Mouse (Mus musculus) kidney, postnatal 36 days (tissue): ENCODE results near the gene Mroh2a.
"Not testable (repeated sequence)": the region's sequence is repeated elsewhere in the genome, so short reads cannot be mapped to it uniquely, and the experiment has no call there.

Experiments used
- DNase-seq, 2 experiments: peaks; one replicate each; pipeline ENCODE4 v3.0.0; 2021 to 2022; ENCODE audit warnings: mixed read lengths in 2 of 2

Gene Mroh2a

DNA sequence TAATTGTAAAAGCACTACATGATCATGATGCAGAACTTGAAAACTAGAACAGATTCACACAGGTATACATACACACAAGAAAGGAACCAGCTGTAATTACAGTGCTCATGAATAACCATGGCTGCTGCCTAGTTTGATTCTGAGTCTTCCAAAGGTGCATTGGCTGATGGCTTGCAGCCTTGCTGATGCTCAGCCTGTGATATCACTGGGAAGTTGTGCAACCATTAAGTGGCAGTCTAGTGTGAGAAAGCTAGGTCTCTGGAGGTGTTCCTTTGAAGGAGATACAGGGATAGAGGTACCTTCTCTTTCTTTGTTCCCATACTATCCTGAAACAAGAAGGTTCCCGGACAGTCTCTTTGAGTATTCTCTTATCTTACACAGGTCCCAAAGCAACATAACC lies 7.7 kb upstream of the Mroh2a start:
- DNase-seq = no peak

DNA sequence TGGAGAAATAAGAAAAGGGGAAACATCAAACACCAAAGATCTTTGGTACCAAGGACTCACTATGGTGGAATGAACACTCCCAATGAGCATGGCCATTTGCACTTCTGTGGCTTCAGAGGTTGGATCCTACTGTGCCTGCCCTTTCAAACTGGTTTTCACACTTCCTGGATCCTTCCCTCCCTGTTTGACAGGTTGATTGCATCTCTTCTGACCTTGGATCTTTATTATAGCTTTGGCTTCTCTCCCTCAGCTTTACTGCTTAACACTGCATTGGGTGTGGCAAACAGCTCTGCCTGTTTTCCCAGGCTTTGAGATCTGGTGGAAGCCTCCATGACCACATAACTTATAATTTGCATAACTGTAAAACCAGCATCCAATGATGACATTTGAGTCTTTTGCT lies 6.5 kb upstream of the Mroh2a start:
- DNase-seq = no peak

DNA sequence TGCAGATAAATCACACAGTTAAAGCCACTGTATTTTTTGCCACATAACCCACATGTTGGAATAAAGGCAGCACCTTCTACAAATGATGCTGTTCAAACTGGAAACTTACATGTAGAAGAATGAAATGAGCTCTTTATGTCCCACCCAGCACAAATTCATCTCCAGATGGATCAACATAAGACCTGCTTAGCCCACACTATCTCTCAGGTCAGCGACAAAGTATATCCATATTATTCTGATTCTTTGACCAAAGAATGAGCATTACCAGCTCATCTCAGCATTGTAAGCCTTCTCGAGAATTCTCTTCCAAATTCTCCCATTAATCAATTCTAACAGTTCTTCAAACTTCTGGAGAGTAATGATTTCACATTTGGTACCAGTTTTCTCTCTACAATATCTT lies 4.6 kb upstream of the Mroh2a start:
- no peak for DNase-seq

DNA sequence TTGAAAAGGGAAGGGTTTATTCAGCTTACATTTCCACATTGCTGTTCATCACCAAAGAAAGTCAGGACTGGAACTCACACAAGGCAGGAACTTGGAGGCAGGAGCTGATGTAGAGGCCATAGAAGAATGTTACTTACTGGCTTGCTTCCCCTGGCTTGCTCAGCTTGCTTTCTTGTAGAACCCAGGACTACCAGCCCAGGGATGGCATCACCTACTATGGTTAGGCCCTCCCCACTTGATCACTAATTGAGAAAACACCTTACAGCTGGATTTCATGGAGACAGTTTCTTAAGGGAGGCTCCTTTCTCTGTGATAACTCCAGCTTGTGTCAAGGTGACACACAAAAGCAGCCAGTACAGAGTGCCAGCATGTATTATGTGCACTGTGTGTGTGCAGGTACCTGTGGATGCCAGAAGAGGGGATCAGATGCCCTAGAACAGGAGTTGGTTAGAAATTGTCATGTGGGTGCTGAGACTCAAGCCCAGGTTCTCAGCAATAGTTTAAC lies 3.7 kb upstream of the Mroh2a start:
- DNase-seq = not testable (repeated sequence)

DNA sequence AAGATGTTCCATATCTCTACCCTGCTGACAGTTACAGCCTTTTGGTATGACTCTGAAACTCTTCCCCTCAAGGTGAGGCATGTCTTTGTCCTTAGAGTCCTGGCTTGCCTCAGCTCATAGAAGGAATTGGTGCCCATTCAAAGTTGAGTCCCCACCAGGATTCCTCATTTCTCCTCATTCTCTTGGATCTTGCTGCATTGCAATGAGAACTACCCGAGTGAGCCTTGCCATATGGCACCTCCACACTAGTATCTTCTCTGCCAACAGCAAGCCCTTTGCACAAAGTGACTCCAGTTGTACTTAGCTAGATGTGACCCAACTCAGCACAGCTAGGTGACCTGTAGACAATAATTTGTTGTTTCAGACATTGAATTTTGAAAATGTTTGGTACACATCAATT lies 3.2 kb upstream of the Mroh2a start:
- no peak for DNase-seq

DNA sequence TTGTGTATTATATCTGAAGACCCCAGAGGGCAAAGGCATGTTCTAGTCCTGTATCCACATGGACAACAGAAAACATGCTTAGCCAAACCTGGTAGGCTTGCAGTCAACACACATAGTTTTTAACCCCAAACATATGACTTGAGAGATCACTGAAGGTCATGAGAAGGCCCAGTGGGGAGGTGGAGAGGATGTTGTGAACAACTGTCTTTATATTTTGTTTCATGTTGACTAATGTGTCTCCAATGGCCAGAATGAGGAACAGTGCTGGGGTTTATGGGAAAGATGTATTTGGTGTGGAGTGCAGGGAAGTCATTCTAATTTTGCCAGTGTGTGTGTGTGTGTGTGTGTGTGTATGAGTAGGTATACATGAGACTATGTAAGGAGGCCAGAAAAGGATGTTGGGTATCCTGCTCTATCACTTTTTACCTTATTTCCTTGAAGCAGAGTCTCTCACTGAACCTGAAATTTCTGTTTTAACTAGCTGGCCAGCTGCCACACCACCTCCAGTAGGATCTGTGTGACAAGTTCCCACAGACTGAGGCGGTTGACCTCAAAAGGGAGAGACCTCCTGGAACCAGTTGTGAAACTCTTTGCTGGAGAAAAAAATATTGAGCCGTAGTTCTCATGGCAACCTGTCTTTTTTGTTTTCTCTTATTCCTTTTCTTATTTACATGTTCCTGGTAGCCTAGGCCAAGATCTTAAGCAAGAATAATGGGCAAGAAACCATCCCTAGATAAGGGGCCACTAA lies 2.6 kb upstream of the Mroh2a start:
- DNase-seq = peak; percentile 46 to 69

DNA sequence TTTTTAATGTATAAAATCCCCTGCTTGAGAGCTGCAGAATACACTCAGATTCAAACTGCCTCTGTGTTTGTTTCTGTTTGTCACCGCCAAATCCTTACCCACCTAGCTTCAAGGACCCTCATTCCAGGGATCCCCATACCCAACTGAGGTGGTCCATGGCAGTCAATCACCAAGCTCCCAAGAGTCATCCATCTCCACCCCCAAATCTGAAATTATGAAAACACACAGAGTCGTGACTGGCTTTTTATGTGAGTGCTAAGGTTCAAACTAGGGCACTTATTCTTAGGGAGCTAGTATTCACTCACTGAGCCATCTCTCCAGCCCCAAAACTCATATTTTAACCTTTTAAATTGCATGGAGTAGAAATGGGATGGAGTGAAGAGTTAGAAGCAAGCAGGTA lies 1.5 kb upstream of the Mroh2a start:
- not testable (repeated sequence) for DNase-seq

DNA sequence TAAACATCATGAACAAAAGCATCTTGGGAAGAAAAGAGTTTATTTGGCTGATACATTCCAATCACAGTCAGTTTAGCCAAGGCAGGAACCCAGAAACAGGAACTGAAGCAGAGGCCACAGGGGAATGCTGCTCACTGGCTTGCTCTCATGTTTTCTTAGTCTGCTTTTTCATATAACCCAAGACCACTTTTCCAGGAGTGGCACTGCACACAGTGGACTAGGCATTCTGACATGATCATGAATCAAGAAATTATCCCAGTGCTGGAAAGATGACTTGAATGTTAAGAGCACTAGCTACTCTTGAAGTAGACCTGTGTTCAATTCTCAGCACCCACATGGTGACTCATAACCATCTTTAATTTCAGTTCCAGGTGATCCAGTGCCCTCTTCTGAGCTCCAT lies 1.0 kb upstream of the Mroh2a start:
- no peak for DNase-seq

DNA sequence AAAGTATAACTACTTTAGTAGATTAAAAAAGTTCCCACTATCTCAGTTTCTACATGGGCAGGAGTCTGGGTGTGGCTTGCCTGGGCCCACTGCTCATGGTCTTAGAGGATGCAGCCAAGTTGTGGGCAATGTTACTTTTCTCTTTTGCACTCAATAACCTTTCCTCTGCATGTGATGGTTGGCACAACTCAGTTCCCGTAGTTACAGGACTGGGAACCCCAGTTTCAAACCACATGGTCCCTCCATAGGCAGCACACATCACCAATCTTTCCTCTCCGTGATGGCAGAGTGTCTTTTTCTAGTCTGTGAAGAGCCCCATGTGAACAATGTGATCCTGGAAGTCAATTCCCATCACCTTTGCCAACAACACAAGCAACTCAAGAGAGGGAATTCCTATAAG lies 696 bp downstream of the Mroh2a start:
- DNase-seq = peak in 1 of 2 experiments; percentile 2

DNA sequence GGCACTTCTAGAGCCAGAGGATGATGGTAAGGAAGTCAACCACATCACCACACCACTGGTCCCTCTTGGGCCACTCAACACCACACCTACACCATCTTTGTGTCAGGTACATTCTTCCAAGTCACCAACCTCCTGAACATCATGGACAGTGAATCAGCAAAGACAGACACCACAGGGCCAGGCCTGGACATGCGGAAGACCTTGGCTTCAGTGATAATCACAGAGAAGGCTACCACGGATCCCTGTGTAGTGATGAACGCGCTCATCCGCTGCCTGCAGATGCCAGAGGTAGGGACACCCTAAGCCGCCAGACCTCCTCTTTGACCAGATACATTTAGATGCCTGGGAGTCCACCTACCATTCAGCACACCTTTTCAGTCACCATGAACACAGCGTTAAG lies 1.3 kb downstream of the Mroh2a start:
- DNase-seq = peak in 1 of 2 experiments; percentile 8

DNA sequence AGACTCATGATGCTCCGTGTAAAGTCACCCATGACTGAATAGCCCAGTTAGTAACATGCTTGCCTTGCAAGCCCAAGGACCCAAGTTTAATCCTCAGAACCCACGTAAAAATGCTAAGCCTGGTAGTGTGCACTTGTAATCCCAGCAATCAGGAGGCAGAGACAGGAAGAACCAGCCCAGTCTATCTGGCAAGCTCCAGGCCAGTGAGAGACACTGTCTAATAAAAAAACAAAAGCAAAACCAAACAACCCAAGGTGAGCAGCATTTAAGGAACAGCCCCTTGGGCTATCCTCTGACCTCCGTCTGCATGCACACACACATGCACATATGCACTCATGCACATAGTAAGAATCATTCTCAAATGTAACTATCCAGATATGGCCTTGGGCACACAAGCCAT lies 2.8 kb downstream of the Mroh2a start:
- DNase-seq = no peak

DNA sequence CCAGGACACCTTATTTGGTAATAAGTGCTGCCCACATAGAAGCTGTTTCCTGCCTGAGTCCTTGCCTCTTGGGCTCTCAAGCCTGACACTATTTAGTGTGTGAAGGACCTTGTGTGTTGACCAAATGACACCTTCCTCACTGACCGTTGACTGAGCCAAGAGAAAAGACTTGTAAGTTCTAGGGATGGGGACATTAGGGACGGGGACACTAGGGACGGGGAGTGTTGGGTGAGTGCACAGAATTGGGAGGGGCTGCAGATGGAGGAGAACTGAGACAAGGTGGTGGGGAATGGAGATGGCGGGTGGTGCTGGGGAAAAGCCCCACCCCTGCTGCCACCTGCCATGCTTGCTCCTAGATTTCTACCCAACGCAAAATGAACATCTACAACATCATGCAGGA lies 3.2 kb downstream of the Mroh2a start:
- no peak for DNase-seq

DNA sequence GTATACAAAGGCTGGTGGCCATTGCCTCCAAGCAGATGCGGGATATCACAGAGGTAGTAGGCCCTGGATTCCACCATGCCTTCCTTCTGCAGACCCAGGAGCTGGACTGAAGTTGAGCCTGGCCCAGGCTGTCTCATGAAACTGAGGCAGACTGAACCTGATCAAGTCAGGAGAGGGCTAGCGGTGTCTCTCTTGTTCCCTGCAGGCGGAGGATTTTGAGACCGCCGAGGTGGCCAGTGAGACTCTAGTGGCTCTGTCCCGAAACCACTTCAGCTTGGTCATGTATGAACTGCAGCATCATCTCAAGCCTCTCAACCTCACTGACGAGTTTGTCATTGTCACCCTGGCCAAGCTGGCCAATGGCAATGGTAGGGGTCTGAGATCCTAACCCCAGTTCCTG lies 3.6 kb downstream of the Mroh2a start:
- no peak for DNase-seq

DNA sequence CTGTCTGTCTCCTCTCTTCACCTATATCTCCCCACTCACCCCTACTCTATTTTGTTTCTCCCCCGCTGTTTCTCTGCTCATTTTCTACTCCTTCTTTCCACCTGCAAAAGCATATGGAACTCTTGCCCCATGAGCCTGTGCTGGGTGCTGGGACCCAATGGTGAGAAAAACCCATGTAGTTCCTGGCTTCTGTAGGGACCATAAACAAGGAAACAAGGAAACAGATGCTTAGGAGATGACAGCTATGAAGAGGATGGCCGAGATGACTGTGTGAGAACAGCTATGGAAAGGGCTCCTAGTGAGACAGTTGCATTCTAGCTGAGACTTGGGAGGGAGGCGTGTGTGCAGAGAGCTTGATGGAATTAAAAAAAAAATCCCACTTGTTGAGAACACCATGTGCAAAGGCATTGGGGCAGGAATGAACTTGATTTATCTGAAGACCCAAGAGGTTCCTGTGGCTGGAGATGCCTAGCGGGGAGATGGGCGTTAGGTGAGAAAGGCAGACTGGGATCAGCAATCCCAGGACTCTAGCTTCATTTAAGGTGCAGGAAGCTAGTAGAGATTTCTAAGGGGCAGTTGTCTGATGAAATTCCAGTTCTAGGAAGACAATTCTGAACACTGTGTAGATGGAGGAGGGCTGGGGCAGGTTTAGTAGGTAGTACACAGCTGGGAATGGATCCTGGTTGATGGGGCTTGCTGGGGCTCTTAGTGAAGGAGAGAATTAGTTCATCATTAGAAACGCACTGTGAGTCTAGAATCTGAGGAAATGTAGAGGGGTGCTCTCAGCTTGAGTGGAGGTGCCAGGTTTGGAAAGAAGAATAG lies 4.4 kb downstream of the Mroh2a start:
- no peak for DNase-seq

DNA sequence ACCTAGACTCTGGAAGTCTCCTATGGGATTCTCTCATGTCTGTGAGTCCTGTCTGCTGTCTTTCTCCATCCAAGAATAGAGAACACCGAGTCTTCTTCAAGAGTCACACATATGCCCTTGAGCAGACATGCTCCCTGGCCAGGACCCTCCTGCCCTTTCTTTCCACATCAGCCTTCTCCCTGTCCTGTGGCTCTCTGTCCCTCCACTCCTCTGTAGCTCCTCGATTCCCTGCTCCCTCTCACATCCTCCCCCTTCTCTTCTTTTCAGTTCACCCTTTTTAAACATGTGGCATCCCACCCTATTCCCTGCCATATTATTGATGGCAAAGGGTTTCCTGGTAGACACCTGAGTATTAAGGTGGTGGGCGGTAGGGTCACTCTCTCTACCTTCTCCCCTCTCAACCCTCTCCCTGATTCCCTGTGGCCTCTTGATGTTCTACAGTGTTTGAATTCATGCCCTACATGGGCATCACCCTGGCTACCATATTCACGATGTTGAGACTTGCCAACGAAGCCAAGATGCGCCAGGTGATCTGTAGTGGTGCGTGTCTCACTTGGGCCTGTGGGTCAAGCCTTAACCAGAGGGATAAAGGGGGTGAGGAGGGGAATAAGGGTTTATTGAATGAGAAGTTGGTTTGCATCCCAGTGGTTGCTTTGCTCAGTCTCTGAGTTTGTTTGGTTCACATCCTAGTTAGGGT lies 5.2 kb downstream of the Mroh2a start:
- DNase-seq = no peak

DNA sequence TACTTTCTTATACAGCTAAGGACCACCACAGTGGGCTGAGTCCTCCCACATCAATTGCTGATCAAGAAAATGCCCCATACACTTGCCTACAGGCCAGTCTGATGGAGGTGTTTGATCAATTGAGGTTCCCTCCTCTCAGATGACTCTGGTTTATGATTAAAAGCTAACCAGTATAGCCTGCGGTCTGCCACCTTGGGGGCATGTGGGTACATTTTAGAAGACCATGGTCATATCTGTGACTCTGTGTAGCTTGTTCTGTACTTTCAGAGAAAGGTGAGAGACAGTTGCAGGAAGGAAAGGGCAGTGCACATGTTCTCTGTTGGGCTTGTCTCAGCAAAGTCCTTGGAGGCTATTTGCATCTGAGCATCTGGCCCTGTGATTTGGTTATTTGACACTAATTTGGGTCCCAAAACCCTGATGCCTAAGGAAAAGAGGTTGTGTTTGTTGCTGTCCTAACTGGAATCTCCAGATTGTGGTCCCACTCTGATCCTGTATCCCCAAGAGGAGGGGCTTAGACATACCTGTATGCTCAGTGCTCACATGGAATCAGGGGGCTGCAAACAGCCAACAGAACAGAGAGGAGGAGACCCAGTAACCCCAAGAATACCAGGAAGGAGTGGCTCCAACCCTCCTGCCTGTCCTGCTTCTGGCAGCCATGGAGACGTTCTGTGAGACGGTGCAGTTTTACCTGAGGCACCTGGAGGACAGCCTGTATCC lies 6.0 kb downstream of the Mroh2a start:
- DNase-seq = no peak

DNA sequence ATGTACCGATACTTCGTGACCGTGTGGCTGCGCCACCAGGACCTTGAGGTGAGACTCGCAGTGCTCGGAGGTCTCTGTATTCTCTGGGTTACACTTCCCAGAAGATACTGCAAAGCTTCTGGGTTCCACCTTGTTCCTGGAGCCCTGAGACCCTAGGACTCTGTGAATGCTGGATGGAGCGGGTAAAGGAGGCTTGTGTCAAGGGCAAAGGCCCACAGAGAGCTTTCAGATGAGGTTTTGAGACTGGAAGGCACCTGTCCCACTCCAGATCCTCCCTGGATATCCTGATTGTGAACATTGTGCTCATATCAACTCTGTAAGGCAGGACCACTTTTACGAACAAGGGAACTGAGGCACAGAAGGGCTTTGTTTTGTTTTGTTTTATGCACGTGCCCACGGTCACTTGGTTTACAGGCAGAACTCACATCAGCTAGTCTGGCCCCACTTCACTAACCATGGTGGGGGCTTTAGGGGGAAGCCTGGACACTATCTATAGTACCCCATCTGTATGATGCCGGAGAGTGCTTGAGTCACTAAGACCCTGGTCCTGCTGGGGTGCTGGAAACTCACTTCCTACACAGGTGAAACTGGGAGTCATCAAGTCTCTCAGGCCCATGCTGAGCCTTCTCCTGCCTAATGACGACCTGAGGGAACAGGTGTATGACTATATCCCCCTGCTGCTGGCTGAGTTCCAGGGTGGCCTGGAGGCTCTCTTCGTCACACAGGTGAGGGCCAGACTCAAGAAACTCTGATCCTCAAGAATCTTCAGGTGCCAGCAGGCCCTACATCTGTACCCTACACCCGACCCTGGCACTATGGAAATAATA lies 6.8 kb downstream of the Mroh2a start:
- DNase-seq = peak in 1 of 2 experiments; percentile 27

DNA sequence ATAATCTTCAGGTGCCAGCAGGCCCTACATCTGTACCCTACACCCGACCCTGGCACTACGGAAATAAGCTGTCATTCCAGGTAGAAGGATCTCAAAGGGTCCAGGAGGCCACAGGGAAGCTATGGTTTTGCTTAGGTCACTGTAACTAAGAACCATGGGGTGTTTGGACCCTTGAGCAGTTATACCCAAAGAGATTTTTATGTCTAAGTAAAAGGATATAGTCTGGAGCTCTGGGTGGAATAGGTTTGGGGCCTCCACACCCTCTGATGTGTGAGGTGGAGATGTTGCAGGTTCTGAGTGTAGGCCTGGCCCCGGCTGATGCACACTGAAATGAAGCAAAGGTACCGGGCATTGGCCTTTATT lies 7.4 kb downstream of the Mroh2a start:
- DNase-seq = no peak

DNA sequence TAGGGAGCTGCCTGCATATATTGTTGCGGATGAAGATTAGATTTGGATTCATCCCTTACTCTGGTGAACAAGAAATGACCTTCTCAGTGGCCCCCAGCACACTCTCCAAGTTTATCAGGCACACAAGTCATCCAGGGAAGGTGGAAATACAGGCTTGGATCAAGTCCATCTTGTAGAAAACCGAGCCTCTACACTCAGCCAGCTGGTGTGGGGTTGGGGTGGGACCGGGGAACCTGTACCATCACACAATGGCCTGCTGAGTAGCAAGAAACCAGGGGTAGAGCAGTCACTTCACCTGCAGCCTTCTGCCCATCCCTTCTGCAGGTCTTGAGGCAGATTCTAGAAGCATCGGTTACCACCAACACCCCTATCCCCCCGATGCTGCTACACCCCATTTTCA lies 7.9 kb downstream of the Mroh2a start:
- peak in 1 of 2 experiments; percentile 10 for DNase-seq

DNA sequence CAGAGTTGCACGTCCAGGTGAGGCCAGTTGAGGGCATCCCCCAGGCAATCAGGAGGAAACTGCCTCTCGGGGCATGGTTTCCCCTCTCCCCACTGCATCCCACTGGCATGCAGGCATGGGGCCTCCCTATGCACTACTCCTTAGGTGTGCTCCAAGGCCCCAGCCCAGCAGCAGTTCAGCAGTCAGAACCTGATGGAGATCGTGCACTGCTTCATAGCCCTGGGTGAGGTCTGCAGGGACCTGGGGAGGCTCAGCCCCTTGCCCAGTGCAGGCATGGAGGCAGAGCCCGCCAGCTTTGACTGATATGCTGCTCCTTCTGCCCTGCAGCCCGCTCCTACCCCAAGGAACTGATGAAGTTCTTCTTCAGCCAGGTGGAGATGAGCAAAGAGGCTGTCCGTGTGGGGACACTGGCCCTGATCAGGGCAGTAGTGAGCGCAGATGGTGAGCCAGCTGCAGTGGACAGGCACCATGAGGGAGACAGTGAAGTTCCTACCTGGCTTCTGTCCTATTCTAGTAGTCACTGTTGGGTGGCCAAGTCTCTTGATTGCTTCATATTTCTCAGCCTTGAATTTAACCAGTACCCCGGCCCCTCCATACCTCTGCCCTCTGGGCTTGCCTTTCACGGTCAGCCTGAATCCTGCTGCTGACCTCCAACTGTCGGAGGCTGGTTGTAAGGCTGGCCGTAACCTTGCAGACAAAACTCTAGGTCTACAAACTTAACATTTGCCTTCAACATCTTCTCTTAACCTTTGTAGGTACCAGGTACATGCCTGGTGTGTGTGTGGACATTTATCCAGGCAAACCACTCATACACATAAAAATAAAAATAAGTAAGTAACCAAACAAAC lies 8.5 kb downstream of the Mroh2a start:
- no peak for DNase-seq

DNA sequence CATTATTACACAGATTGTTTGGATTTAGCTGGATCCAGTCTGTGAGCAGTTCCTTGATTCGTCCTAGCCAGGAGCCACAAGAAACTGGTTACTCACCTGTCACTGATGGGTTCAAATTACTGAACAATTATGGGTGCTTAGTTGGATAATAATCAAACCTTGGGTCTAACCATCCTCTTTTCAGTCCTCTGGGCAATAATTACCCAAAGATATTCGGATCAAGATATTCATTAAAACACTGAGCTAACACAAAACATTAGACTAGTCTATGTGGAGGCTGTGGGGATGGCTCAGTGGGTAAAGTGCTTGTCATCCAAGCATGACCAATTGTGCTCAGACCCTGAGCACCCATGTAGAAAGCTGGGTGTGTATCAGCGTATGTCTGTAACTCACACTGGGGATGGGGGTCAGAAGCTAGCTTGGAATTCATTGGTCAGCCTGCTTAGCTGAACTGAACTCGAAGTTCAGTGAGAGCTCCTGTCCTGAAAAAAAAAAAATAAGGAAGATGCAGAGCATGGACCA lies 9.2 kb downstream of the Mroh2a start:
- peak; percentile 59 to 64 for DNase-seq
